ENCODE assay signal across 30 mouse cellular contexts in genomic region chr3:93346896-93347295, GRCm38 (mm10). TPM values are rescaled to one million over a fixed set of nuclear protein-coding genes. Genes with fewer than 3 reads are reported as not detected.
"Had no signal": no experiment of that assay in that cellular context is flagged by ENCODE, and none has a peak within 500 bp of the region (broad histone marks: within the 10 kb centered on the region; RNA-seq: fewer than 3 reads in every experiment).

No protein-coding gene starts in this region.

- H3K9ac ChIP-seq: limb, embryonic 13.5 days; liver, embryonic 12.5 days; liver, embryonic 15.5 days; lung, embryonic 15.5 days; midbrain, embryonic 13.5 days; neural tube, embryonic 13.5 days had no signal

- ATAC-seq: intestine, postnatal 0 days; liver, embryonic 12.5 days; midbrain, embryonic 13.5 days; midbrain, embryonic 16.5 days had no signal

- H3K36me3 ChIP-seq: limb, embryonic 10.5 days; limb, embryonic 13.5 days; liver, embryonic 12.5 days; liver, embryonic 15.5 days; lung, embryonic 15.5 days; midbrain, embryonic 10.5 days; midbrain, embryonic 13.5 days; neural tube, embryonic 13.5 days had no signal

- DNase-seq: kidney, adult 2 months; kidney, postnatal 10 days; kidney, postnatal 36 days; liver; lung, adult 18-20 months; lung, postnatal 10 days; lung, postnatal 36 days; thymus, adult 2 months; thymus, postnatal 14 days; thymus, postnatal 4 days had no signal

- H3K9me3 ChIP-seq: limb, embryonic 10.5 days; limb, embryonic 13.5 days; liver, embryonic 12.5 days; liver, embryonic 15.5 days; lung, embryonic 15.5 days; megakaryocyte, embryonic 14.5 days; midbrain, embryonic 10.5 days; midbrain, embryonic 13.5 days; neural tube, embryonic 13.5 days had no signal

- H3K4me3 ChIP-seq: limb, embryonic 10.5 days; limb, embryonic 13.5 days; liver, embryonic 12.5 days; liver, embryonic 15.5 days; lung, embryonic 15.5 days; megakaryocyte, embryonic 14.5 days; midbrain, embryonic 10.5 days; midbrain, embryonic 13.5 days; myocyte; neural tube, embryonic 13.5 days had no signal

- H3K27ac ChIP-seq: limb, embryonic 10.5 days; limb, embryonic 13.5 days; liver, embryonic 12.5 days; liver, embryonic 15.5 days; lung, embryonic 15.5 days; midbrain, embryonic 10.5 days; midbrain, embryonic 13.5 days; neural tube, embryonic 13.5 days; stomach, postnatal 0 days had no signal

- H3K27me3 ChIP-seq: limb, embryonic 13.5 days; liver, embryonic 12.5 days; liver, embryonic 15.5 days; lung, embryonic 15.5 days; megakaryocyte, embryonic 14.5 days; midbrain, embryonic 13.5 days; neural tube, embryonic 13.5 days had no signal

- H3K4me1 ChIP-seq: limb, embryonic 10.5 days; limb, embryonic 13.5 days; liver, embryonic 12.5 days; liver, embryonic 15.5 days; lung, embryonic 15.5 days; megakaryocyte, embryonic 14.5 days; midbrain, embryonic 10.5 days; midbrain, embryonic 13.5 days; neural tube, embryonic 13.5 days had no signal

- H3K4me2 ChIP-seq: limb, embryonic 13.5 days; liver, embryonic 12.5 days; liver, embryonic 15.5 days; lung, embryonic 15.5 days; midbrain, embryonic 13.5 days; neural tube, embryonic 13.5 days had no signal

RNA-seq across cellular contexts. Expression of gene Hrnr, which starts 27.3 kb away (rescaled TPM):
- total RNA-seq: layer of hippocampus, adult 8-10 months; left cerebral cortex, adult 8-10 months; left cerebral cortex, postnatal 14 days; monocyte, adult 5-6 weeks; neutrophil, adult 5-6 weeks had no signal
- polyA plus RNA-seq: intestine, postnatal 0 days; kidney, adult 2 months; kidney, embryonic 14.5 days; limb, embryonic 10.5 days; liver, embryonic 12.5 days; liver, embryonic 15.5 days; lung, embryonic 15.5 days; midbrain, embryonic 10.5 days; midbrain, embryonic 13.5 days; midbrain, embryonic 16.5 days; myocyte; neural tube, embryonic 13.5 days; stomach, embryonic 14.5 days had no signal

RNA-seq across cellular contexts. Expression of gene Rptn, which starts 46.6 kb away (rescaled TPM):
- total RNA-seq: layer of hippocampus, adult 8-10 months; left cerebral cortex, adult 8-10 months; left cerebral cortex, postnatal 14 days; monocyte, adult 5-6 weeks; neutrophil, adult 5-6 weeks had no signal
- polyA plus RNA-seq: intestine, postnatal 0 days; kidney, adult 2 months; kidney, embryonic 14.5 days; limb, embryonic 10.5 days; limb, embryonic 13.5 days; liver, embryonic 15.5 days; lung, embryonic 15.5 days; midbrain, embryonic 10.5 days; midbrain, embryonic 13.5 days; midbrain, embryonic 16.5 days; myocyte; neural tube, embryonic 13.5 days; stomach, embryonic 14.5 days had no signal
